Mouse (Mus musculus): ENCODE measurements around the gene Patj. TPM values are rescaled to one million over a fixed set of nuclear protein-coding genes. Genes with fewer than 3 reads are reported as not detected.
A peak's percentile ranks its signal among the peaks of the same experiment; 100 is the strongest.
"Not testable (repeated sequence)": the region's sequence is repeated elsewhere in the genome, so short reads cannot be mapped to it uniquely, and the experiment has no call there.

Gene Patj
- total RNA-seq, 2 experiments from 2014 or later = 3.0 to 6.1 TPM

DNA sequence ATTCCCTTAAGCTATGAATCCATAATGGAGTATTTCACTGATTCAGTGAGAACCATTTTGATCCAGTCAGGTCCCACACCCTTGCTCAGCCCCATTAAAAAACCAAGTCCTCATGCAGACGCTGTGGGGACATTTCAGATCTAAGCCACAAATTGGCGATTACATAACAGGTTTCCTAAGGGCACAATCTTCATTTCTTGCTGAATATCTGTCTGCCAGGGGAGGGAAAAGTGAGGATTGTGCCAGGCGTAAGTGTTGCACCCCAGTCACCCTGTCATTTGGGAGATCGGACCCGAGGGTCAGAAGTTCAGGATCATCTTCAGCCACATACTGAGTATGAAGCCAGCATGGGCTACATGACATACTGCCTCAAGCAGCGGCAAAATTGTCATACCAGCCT, 171.2 kb downstream of the Patj start:
- DNase-seq (ENCODE audit: low spot score in 2 of 2) = no peak

DNA sequence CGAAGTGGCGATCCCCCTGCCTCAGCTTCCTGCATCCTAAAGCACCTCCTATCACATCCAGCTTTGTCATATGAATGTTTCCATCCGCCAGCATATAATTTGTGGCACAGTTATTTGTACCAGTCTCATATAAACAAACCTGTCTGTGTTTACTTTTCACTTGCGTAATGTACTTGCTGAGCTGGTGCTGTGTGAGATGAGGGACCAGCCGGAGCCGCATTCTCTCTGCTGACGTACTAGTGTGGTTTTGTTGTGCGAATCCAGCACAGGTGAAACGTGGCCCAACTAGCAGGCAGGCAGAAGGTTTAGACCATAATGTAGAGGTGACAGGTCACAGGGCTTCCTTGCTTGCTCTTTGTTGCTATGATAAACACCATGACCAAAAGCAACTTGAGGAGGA, 171.9 kb downstream of the Patj start:
- no peak for DNase-seq (ENCODE audit: low spot score in 2 of 2)

DNA sequence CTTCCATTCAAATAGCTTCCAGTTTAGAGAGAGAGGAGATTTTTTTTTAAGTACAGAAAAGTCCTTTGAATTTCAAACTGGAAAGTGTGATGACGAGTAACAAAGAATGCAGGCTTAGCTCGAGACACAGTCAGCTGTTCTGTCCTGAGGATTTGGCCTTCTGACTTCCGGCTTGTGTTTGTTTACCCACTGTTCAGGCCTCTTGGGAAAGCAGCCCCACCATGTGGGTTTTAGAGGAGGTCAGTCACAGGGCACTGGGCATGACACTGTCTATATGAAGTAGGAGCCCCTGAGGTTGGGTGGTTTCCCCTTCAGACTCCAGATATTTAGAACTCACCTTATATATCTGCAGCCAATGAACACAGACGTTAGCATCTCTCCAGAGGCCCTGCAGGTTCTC, 174.3 kb downstream of the Patj start:
- no peak for DNase-seq (ENCODE audit: low spot score in 2 of 2)

DNA sequence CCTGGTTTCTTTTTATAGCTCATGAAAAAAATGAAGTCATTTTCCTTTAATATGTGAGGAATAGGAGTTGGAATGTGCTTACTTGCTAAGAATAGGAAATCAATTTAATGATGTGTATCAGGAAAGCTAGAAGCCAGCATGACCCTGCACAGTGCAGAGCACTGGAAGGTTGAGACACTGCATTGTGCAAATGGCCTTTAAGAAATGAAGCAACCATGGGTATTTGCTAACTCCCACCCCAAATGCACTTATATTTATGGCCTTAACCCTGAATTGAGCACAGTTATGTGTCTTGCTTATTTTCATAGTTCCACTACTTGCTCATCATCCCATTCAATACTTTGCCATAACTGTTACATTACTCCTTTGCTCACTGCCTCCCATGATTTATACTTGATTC, 181.7 kb downstream of the Patj start:
- peak in 1 of 2 experiments; percentile 7 for DNase-seq (ENCODE audit: low spot score in 2 of 2)

DNA sequence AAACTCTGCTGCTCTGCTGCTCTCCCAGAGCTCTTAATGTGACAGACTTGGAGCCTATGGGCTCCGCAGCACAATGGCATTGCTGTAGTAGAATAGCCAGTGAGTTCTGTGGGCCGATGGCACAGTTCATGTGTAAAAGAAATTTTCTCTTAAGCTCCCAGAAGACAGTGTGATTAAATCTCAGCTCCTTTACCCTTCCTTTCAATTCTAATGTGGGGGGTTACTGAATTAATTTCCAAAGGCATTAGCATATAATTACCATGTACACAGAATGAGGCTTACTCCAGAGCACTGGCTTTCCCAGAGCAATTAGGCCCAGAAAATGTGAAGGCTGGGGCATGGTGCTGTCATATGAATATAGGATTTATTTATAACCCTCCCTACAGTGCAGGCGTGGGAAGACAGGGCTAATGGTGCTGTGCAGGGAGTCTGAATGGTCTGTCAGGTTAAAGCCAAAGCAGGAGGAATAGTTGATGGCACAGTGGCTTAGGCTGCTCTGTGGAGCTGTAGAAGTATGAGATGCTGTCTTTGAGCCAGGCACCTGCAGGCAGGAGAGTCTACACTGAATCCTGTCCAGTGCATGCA, 182.5 kb downstream of the Patj start:
- DNase-seq (ENCODE audit: low spot score in 2 of 2) = no peak

DNA sequence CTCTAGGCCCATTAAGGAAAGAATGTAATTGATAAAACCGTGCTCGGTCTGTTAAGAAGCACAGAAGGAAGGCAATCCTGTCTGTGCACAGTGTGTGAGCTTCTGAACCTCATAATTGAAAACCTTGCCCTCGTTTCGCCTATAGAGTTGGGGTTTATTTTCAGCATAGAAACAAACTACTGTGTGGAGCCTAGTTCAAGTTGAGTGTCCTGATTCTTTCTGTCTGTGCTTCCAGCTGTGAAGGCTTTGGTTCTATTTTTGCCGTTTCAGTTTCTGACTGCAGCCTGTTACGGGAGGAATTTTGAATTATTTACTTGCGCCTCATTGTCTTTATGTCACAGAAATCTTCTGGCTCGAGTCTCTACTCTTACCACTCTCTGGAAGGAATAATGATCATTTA, 185.9 kb downstream of the Patj start:
- DNase-seq (ENCODE audit: low spot score in 2 of 2) = no peak

DNA sequence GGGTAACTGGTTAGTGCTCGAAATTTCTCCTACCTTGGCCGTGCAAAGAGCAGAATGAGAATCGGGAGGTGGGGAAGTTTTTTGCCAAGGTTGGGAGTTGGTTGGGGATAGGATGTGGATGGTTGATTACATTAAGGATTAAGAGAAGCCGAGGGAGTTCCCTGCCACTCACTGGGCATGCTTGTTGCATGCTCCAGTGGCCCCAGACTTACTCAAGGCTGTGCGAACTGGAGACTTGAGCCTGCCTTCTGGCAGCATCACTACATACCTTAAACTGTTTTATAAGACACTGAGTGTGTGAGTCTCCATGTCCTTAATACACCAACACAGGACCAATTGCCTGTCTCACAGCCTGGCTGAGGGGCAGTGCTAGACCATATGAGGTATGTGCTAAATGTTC, 188.4 kb downstream of the Patj start:
- no peak for DNase-seq (ENCODE audit: low spot score in 2 of 2)

DNA sequence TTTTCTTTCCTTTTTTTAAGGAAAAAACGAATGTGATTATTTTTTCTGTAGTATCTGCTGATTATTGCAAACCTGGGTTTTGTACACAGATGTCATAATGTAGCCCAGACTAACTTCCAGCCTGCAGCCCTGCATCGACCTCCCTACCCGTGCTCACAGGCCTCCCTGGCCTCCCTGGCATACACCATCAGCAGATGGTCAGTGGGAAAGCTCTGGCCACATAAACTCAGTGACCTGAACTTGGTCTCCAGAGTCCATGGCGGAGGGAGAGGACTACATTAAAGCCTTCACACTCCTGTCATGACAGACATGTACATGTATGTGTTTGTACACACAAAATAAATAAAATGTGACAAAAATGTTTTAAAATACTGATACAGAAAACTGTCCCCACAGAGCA, 190.7 kb downstream of the Patj start:
- DNase-seq (ENCODE audit: low spot score in 2 of 2) = no peak

DNA sequence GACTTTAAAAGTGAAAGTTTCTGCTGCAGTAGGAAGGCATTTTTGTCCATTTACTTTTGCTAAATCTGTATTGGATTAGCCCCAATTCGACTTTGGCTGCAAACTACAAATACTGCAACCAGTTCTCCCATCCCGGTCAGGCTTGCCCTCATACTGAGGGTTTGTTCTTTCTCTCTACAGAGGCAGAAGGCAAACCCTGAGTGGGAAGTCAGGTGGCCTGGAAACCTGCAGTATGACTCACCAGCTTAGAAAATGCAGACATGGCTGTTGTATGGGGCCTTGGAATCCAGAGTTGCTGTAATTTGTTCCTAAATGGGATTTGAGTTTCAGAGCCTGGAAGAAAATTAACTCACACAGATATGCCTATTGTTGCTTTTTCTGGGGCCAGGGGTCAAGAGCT, 192.1 kb downstream of the Patj start:
- DNase-seq (ENCODE audit: low spot score in 2 of 2) = no peak

DNA sequence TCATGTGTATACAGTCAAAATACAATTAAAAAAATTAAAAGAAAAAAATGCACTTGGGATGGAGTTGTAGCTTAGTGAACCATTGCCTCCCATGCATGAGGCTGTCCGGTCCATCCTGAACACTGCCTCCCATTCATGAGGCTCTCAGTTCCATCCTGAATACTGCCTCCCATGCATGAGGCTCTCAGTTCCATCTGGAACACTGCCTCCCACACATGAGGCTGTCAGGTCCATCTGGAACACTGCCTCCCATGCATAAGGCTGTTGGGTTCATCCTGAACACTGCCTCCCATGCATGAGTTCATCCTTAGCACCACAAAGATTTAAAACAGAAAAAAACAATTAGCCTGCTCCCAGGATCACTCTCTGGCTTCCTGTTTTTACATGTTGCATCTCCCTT, 198.4 kb downstream of the Patj start:
- DNase-seq (ENCODE audit: low spot score in 2 of 2) = no peak

DNA sequence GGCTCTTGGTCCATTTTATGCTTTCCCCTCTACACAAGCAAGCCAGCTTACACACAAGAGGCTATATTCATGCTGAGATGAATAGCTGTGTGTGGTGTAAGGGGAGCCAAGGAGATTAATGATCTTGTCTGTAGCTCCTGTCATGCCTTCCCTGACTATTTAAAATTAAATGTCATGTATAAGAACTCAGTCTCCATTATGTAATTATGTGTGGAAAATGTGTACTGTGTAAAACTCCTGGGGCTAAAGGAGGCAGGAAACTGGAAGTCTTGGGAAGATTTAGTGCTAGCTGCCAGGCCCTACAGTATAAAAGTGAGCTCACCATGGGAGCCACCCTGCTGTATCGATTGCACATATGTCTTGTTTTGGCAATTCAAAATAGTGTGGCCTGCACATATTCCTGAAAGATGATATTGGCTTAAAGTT, 203.0 kb downstream of the Patj start:
- no peak for DNase-seq (ENCODE audit: low spot score in 2 of 2)

DNA sequence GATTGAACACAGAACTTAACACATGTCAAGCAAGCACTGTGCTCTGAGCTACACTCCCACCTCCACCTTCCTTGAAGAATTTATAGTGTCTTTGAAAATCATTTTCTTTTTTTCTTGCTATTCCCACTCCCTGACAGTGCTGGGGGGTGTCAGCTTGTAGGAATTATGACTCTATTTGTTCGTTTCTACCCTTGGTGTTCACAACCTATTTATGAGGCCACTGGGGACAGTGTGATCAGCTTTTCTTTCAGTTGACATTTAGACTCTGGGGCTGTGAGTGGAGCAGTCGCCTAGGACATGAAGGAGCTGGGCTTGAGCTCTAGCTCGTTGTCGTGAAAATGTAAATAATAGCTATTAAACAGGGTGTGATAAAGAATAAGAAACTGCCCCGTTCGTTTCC, 203.8 kb downstream of the Patj start:
- no peak for DNase-seq (ENCODE audit: low spot score in 2 of 2)

DNA sequence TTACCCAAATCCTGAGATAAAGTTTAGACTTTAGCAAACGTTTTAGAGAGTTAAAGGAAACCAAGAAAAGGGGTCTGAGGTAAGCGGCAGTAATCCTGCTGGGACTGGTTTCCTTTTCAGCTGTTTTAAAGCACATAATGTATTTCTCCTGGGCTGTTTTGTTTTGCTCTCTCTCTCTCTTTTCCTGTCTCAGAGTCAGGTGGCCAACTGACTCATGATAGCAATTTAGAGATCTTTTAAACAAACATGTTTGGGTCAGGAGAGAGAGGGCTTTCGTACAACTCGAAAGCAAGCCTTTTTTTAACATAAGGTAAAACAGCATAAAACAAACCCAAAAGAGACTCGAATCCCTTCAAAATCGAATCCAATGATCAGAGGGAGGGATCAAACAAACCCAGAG, 207.5 kb downstream of the Patj start:
- DNase-seq (ENCODE audit: low spot score in 2 of 2) = no peak

DNA sequence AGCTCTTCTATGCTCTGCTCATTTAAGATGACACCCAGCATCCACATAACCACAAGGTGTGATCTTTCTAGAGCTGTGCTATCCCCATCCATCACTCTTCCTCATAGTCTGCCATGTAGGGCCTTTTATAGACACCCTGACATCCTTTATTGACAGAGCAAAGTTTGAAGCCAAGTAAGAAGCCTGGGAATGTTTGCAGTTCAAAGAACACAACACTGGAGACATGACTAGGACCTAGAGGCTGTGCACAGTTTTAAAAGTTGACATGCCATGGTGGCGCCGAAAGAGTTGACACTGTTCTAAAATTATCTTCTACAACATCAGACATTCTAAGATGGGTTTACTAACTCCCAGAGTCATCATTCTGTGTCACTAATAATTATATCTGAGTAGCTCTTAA, 214.9 kb downstream of the Patj start:
- DNase-seq (ENCODE audit: low spot score in 2 of 2) = no peak

DNA sequence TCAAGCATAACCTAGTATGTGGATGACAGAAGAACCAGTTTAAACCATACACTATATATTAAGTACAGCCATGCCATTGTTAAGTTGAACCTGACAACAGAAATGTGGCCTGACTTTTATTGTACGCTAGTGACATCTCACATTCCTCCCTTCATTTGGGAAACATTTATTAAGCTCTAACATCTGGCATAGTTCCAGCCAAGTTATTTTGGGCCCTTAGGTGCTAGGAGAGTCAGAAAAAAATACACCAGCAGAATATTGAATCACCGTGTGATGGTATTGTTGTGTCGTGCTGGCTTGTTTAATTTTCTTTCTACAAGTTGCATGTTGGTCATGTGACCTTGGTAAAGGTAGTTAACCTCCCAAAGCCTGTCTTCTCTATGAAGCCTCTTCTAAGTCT, 218.8 kb downstream of the Patj start:
- DNase-seq (ENCODE audit: low spot score in 2 of 2) = no peak

DNA sequence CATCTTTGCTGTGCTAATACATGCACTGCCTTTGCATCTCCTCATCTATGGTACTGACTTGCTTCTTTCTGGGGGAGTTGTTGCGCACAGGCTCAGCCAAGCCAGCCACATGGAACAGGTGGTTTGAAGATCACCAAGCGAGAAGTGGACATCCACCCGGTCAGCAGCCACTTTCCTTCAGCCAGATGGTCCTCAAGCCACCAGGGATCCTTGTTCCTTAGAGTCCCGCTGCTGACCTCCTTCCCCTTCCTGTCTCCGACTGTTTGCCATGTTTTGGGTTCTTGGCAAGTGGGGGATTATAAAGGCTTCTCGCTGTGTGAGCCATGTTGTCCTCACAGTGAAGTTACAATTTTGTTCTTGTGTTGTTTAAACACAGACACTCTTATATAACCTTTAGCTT, 223.6 kb downstream of the Patj start:
- DNase-seq (ENCODE audit: low spot score in 2 of 2) = no peak

DNA sequence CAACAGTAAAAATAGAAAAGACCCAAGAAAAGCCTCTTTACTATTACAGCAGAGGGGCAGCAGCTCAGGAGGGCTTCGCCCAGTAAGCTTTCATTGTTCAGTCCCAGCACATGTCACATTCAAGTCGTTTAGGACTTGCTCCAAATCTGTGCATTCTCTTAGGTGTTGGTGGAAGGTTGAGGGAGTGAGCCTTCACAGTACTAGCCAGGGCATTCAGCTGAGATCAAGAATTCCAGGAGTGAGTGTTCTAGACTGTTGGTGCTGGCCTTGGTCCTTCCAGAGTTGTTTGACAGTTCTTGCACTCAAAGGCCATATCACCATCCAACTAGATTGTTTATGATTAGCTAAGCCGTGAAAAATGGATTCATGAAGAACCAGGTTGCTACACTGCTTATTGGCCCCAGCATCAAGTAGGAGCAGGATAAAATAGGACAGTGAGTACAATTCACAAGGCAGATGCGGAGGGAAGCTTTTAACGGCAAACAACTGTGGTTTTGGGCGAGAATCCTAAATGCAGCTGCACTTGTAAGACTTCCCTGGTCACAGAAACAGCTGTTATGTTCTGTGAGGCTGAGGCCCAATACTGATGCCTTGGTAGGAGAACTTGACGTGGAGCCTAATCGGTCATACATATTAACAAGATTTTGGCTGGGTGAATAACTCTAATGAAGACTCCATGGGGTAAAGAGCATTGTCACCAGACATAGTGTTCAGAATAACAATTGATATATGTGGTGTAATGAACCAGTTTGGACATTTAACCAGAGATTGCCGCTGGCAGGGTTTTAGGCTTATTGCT, 225.6 kb downstream of the Patj start:
- DNase-seq (ENCODE audit: low spot score in 2 of 2) = no peak

DNA sequence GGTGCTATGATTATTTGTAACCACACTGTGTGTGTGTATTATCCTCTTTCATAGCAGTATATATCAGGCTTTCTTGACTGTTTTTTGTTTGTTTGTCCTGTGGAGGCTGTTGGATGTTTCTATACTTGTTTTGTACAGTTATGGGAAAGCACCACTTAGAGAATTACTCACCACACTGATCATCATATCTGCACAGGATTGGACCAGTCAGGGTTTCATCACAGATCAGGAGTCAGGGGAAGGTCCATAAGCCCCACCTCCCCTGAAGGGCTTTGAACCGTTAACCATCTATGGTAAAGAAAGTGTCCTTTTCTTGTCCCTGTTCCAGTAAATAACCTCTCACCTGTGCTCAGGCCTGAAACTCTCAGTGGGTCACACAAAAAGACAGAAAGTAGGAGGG, 226.6 kb downstream of the Patj start:
- DNase-seq (ENCODE audit: low spot score in 2 of 2) = no peak

DNA sequence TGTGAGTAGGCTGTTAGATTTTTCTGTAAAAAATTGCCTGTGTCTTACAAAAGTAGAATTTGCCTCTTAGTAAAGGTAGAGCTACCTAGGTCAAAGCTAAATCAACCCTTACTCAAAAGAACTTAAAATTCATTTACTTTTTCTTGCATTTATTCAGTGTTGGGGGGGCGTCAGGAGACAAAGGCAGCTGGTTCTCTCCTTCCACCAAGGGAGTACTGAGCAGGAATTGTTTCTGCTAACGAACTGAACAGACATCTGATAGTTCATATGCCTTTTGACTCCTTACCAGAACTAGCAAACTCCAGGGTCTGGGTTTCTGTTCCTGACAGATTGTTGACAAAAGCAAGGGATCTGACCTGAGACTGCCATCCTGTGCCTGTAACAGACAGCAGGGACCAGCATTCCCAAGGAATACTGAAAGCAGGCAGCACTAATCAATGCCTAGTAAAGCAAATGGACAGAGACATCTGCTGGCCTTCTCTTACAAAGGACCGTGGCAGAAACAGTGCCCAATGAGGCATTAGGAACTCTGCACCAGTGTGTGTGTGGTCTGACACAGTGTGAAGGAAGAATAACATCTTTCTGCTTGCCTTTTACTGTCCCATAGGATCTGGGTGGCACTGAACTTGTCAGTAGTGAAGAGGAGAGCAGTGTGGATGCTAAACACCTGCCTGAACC, 227.6 kb downstream of the Patj start:
- no peak for DNase-seq (ENCODE audit: low spot score in 2 of 2)

DNA sequence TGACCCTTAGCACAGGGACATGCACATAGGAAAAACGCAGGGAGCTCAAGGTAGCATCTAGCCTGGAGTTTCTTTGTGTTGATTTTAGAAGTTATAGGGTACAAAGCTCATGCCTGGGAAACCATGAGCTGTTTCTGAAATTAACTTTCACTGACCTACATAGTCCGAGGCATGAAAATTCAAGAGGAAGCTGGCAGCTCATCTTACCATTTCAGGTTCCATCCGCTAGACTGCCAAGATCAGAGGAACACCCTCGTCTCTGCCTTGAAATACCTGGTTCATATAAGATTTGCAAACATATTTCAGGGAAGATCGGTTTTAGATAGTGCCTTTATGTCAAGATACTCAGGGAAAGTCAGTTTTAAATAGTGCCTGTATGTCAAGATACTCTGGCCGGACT, 232.7 kb downstream of the Patj start:
- DNase-seq (ENCODE audit: low spot score in 2 of 2) = no peak

DNA sequence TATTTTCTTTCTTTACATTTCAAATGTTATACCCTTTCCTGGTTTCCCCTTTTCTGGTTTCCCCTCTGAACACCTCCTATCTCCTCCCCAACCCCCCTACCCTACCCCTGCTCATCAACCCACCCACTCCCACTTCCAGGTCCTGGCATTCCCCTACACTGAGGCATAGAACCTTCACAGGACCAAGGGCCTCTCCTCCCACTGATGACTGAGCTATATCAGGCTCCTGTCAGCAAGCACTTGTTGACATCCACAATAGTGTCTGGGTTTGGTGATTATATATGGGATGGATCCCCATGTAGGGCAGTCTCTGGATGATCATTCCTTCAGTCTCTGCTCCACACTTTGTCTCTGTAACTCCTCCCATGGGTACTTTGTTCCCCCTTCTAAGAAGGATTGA, 233.6 kb downstream of the Patj start:
- DNase-seq (ENCODE audit: low spot score in 2 of 2) = not testable (repeated sequence)

DNA sequence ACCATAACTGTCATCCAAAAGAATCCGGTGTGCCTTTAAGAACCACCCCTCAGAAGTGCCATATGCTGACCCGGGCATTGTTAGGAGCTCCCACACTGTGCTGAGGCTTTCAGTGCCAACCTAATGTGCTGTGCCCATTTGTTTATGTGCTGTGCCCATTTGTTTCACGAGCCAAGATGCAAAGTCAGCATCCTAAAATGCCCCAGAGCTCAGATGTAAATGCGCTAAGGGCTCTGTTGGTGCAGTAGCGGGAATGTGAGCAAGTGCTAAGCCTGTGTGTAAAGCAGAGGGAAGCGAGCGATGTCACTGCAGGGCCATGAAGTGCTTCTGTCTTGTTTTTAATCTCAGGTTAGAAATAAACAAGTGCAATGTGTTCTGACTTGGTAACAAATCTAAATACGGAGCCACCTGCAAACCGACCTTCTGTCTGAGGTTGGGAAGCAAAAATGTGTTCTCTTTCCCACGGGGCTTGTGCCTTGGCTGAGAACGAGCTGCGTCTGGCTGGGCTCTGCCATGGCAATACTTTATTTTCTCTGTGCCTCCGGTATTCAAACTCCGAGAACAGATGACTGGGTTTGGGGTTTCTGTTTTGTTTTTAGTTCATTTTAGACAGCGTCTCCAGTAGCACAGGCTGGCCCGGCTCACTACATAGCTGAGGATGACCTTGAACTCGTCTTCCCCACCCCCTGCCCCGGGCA, 239.7 kb downstream of the Patj start:
- DNase-seq (ENCODE audit: low spot score in 2 of 2) = no peak

All from adrenal gland, adult 18-20 months (tissue).